Mouse (Mus musculus): ENCODE measurements around the gene Foxm1.

Gene Foxm1

DNA sequence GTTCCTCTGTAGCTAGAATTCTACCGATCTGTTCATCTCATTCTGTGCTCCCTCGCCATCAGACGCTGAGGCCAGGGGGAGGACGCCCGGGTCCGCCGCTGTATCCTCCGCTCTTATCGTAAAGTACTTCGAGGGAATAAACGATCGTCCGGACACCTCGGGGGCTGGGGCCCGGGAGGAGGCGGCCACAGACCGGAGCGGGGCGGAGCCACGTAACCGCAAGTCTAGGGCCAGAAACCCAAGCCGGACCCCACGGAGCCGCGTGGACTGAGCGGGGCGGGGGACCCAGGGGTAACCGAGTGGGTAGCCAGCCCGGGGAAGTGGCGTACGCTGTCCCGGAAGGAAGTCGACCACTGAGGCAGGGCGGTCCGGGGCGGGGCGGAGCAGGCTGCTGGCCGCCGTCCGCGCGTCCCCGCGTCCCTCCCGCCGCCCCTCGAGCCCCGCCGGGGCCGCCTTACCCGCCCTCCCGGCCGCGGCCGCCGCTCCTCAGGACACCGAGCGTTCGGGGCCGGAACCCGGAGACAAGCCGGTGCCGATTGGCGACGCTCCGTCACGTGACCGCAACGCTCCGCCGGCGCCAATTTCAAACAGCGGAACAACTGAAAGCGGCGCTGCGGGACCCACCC is at the start of gene Foxm1, which contains the start of gene Rhno1:
Gene Foxm1 (plus strand): TSS at position 587 of the 626 bp plus-strand sequence.
Gene Rhno1 (minus strand): TSS at position 531 of the 626 bp plus-strand sequence.
- DNase-seq (ENCODE audit: low read depth), result peak; percentile 80

DNA sequence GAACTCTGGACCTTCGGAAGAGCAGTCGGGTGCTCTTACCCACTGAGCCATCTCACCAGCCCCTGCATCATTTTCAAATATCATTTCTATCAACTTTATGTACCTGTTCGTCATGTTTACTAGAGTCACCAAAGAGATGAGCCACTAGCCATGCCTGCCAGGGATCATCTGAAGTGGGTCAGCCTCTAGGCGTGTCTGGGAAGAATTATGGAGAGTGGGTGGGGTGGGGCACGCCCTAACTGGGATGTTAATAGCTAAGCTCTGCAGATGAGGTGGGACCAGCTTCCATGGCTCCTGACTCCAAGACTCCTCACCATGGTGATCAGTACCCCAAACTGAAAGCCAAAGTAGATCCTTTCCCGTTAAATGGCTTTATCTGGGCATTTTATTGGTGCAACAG is 48.0 kb upstream of the Foxm1 start:
- DNase-seq (ENCODE audit: low read depth), result no peak

DNA sequence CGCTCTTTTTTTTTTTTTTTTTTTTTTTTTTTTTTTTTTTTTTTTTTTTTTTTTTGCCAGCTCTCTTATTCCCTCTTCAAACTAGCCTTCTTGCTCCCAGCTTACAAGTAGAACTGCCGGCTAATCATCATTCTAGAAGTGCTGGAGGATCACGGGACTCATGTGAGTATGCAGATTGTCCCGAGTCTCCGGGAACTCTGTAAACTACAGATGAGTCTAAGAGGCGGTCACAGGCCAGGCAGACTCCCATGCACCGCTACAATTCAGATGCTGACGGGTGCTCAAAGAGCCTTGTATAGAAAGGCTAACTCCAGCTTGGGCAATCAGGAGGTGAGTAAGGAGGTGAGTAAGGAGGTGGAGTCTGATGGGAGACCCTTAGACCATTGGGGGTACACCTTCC is 47.2 kb upstream of the Foxm1 start:
- DNase-seq (ENCODE audit: low read depth), result no peak

DNA sequence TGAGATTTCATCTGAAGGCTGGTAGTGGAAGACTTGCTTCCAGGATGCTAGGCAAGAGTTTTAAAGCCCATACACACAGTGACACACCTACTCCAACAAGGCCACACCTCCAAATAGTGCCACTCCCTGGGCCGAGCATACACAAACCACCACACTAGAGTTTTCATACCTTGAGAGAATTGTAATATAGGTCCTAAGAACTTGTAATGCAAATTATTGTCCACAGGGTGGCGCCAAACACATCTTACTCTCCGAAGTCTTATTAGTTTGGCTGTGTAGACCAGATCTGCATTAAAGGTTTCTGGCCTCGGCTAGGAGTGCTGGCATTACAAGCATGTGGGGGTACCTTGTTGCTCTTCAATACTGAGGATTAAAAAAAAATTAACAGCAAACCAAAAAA is 44.5 kb upstream of the Foxm1 start:
- peak; percentile 87 for DNase-seq (ENCODE audit: low read depth)

DNA sequence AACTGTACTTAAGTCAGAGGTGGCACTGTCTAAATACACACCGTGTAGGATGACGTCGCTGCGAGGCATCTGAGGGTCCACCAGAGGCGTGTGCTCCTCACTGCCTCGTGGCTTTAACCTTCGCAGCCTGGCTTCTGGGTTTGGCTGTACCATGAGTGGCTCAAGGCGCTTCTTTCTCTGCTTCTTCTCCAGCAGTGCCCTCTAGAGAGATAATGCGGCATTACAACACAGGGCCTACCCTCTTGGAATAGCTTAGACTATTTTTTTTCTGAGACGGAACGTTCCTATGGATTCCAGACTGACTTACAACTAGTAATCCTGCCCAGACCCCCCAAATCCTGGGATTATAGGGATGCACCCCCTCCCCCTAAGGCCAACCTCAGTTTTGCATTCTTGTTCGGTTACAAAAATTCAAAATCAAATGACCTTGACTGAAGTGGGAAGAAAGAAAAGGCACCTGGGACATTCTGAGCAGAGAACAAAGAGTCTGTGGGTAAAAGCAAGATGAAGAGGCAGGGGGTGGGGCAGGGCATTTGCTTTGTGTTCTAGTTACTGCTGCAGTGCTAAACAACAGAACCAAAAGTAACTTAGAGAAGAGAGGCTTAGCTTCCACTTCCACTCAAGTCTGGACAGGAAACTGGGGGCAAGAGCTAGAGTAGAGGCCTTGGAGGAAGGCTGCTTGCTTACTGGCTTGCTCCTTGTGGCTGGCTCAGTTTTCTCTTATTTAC is 28.2 kb upstream of the Foxm1 start:
- peak; percentile 83 for DNase-seq (ENCODE audit: low read depth)

DNA sequence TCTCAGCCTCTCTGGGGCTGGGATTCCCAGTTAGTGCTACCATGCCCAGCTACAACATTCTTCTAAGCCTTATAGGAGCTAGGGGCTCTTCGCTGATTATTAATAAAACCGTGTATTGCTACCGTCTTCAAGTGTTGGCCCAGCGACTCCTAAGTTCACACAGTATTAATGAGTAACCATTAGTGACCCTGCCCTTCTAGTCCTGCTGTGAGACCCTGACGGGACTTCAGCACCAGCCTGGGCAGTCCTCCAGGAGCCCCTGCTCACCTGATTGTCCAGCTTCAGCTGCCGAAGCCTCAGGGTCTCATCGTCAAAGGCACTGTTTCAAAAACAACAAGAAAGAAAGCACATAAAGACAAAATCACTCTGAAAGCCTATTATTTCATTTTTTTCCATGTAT is 25.3 kb upstream of the Foxm1 start:
- no peak for DNase-seq (ENCODE audit: low read depth)

DNA sequence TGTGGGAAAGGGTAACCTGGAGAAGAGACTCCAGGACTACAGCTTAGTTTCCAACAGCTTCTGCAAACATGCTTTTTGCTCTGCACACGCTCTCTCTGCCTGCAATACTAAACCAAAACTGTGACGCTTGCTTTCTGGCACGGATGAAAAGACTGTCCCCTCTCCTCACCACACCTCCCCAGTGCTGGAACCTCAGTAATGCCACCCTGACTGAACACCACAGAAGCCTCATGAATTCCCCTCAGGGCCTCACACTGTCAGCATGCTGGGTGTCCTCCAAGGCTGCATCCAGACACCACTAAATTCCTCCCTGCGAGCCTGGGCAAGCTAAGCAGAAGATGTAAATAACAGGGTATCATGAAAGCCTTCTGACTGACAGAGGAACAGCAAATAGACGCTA is 23.9 kb upstream of the Foxm1 start:
- DNase-seq (ENCODE audit: low read depth), result no peak

DNA sequence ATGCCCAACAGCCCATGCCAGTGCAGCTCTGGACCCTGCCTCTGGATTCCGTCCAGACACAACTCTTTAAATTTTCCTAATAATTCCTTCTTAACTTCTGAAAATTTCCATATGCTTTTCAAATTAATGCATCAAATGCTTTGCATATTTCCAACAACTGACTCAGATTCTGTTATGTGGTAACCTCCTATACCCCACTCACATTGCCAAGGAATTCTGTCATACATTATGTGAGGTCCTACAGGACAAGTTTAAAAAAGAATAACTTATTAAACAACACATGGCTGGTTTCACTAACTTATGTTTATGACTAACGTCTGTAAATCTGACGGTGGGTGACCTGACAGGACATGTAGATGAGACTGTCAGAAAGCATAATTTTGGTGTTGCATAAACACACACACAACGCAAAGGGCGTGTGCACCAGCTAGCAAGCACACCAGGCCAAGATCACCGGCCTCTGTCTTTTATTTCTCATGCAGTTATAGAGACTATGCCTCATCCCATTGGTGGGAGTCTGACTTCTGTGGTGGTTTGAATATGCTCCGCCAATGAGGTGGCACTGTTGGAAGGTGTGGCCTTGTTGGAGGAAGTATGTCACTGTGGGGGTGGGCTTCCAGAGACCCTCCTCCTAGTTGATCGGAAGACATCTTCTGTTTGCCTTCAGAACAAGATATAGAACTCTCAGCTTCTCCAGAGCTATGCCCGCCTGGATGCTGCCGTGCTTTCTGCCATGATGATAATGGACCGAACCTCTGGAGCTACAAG is 20.6 kb upstream of the Foxm1 start:
- no peak for DNase-seq (ENCODE audit: low read depth)

DNA sequence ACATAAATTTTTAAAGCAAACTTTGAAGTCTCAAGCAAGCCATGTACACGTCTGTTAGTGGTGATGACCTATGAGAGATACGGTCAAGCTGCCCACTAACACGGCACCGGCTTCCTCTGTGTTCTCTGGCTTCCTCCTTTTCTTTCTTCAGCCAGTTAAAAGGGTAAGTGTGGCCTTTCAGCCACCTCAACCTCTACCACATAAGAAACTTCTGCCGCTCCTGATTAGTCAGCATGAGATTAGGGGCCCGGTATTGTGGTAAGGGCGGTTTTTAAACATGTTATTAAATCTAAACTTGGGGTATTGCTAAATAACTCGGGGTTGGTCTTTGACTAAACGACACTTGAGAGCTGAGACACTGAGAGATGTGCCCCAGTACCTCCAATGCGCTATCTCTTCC is 17.1 kb upstream of the Foxm1 start:
- peak; percentile 99 for DNase-seq (ENCODE audit: low read depth)

DNA sequence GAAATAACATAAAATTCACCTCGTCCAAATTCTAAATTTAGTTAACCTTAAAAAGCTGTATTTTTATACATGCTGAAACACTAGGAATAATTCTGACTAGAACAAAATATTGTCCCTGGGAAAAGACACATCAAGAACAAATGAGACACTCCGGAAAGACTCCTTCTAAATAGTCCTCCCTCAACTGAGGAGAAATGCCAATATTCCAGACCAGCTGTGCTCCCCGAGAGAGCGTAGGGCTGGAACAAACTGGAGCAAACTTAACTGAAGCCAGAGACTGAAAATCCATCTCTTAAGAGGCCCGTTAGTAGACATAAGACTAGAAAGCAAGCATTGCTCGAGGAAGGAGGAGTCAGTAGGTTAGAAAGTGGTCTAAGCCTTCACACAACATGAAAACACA is 16.0 kb upstream of the Foxm1 start:
- no peak for DNase-seq (ENCODE audit: low read depth)

DNA sequence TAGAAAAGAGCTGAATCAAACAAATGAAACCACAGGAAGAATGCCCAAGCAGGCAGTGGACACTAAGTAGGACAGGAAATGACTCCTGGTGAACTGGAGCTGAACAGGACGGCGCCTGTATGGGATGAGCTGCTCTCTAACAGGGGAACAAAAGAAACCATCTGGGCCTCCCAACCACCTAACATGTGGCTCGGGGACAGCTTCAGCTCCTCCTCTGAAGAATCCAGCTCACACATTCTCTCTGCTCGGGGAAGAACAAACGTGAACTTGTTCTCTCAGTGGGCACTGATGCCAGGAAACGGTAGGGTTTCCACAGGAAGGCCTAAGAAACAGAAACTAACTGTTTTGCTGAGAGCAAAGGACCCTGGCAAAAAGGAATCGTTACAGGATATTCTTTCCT is 13.1 kb upstream of the Foxm1 start:
- peak; percentile 78 for DNase-seq (ENCODE audit: low read depth)

DNA sequence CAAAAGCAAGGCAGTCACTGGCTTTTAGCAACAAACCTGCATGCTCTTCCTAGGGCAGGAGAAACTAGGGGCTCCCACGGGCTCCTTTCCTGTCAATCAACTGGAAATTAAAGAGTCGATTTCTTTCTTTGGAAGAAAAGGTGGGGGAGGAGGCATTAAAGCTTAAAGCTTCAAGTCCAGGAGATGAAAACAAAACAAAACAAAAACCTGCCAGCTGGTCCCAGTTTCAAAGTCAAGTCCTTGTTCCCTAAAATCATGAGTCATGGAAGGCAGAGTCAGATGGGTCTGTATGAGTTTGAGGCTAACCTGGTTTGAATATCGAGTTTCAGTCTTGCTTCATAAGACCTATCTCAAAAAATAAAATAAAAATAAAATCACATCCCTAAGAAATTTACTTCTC is 8.6 kb upstream of the Foxm1 start:
- peak; percentile 71 for DNase-seq (ENCODE audit: low read depth)

DNA sequence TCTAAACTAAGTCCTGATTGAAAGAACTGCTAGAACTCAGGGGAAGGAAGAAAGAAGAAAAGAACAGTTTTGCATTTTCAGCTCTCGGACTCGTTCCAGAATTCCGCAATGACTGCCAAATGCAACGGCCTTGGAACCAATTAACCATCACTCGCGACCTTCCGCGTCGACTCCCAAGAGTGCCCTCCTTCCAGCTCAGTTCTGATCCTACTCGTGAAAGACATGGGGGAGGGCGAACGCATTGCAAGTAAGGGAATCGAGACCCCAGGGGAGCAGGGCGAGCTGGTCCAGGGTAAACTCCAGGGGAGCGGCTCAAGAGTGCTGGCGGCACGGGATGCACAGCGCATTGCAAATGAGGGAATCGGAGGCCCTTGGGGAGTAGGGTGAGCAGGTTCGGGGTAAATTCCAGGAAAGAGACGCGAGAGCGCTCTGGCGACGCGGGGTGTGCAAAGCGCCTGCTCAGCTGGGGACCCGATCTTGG is 7.5 kb upstream of the Foxm1 start:
- peak; percentile 44 for DNase-seq (ENCODE audit: low read depth)

DNA sequence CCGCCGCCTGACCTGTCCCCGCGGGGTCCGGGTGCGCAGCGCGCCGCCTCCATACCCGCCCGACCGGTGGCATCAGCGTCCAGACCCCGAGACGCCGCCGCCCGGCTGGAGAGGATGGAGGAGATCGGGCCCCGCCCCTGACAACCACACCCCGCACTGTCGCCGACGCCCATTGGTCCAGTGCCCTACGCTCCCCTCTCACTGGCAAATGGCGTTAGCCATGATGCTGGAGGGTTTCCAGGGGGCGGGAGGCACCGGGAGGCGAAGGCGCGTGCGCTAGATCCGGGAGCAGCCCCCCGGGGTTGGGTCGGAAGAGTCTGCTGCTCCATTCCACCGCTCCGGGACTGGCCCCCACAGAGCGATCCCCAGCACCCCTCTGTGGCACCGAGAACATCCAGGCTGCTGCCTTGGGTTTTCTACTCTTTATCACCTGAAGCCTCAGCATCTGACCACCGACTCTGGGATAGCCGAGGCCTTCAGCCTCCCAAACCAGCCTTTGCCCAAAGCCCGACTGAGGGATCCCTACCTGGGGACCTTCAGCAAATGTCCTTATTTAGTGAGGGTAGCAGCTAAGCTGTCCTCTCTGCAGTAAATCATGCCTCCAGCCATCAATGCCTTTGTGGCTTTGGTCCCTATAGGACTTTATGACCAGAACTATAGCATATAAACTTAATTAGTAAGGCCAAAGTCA is 6.9 kb upstream of the Foxm1 start, which contains the start of gene Tulp3:
Gene Tulp3 (minus strand): TSS at position 126 of the 691 bp plus-strand sequence.
- peak; percentile 85 for DNase-seq (ENCODE audit: low read depth)

DNA sequence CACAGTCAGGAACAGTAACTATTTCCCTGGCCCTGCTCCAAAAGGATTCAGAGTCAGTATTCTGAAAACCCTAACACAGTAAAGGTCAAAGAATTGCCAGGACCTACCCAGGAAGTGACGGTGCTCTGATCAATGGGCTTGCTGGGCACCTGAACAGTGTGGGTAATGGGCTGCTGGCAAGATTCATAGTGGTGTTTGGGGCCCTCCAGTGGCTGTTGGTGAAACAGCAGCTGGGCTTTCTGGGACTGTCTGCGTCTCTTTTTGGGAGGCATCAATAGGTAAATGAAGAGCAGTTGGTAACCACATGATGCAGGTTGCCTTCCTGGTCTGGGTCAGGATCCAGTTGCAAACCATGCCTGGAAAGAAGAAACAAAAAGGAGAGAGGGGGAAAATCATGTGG is 3.8 kb upstream of the Foxm1 start:
- DNase-seq (ENCODE audit: low read depth), result peak; percentile 58

DNA sequence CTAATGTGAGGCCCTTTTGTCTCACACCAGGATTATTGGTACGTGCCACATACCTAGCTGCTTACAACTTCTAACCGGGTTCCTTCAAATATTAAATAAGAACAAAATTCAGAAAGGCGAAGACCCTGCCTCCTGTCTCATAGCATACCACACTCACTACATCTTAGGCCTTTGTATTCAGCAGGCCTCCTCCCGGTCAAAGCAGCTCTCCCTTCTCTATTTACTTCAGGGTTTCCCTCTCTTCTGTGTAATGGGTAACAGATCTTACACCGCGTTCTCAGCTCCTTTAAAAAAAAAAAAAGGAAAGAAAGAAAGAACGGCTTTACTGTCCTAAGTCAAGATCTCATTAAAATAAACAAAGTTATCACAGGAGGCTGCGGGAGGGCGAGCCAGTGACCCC is 866 bp upstream of the Foxm1 start:
- DNase-seq (ENCODE audit: low read depth), result no peak

DNA sequence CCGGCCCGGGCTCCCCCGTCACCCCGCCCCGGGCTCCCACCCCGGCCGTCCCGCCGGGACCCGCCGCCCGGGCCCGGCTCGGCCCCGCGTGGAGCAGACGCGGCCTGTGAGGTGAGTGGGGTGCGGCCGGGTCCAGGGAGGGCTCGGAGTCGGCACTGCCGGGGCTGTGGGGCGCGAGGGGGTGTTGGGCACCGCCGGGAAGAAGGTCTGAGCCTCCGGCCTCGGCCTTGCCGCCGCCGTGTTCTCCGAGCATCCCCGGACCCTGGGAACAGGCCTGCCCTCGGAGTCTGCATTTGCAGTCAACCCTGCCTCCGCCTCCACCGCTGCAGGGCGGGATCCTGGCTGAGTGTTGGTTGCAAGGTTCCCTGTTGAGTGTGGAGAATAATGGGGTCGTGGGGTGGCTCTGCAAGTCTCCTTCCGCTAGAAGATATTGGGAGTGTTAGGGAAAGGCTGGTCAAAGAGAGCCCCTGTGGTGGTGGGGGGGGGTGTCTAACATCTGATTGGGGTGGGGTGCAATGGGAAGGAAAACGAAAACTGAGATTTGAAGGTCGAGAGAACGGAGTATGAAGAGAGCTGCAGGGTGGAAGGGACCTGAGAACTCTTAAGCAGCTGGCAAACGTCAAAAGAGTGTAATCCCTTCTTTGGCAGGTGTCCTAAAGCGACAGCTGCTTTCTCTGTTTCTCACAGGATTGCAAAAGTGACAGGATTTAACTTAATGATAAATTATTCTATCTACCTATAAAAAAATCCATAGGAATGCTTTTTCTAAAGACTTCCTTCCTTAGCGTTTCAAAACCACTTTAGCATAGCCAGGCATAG is 449 bp downstream of the Foxm1 start:
- DNase-seq (ENCODE audit: low read depth), result peak; percentile 48

DNA sequence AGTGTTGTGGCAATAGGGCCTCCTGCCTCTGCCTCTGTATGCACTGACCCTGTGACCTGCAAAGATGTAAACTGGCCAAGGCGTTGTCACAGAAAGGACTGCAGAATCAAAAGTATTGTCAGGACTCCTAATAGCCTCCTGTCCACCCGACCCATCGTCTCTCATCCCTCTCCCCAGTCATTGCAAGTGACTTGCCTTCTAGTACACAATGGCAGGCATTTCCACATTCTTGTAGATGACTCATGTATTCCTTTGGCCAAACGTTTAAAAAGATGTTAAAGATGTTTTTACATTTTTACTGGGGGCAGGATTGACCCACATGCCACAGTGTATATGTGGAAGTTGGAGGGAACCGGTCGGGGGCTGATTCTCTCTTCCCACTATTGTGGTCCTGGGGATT is 2.0 kb downstream of the Foxm1 start:
- DNase-seq (ENCODE audit: low read depth), result peak; percentile 81

DNA sequence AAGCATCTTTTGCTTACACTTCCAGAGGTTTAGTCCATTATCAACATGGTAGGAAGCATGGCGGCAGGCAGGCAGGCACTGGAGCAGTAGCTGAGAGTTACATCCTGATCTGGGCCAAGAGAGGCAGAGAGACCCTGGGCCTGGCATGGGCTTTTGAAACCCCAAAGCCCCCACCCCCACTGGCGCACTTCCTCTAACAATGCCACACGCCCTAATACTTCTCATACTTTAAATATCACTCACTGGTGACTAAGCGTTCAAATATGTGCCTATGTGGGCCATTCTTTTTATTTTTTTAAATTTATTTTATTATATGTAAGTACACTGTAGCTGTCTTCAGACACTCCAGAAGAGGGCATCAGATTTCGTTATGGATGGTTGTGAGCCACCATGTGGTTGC is 3.7 kb downstream of the Foxm1 start:
- DNase-seq (ENCODE audit: low read depth), result no peak

DNA sequence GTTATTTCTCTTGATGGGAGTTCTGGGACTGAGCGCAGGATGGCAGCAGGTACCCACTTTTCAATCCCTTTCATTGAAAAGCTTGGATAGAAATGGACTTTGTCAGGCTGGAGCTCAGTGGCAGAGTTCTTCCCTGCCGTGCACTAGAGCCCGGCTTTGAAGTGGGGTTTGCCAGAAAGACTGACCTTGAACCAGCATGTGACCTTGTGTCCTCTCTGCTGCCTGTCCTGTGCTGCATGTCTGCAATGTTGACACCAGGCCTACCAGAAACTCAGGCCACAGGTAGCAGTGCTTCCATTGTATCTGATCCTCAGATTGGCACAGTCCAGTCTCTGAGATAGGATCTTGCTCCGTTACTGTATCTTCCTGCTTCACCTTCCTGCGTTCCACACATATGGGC is 7.3 kb downstream of the Foxm1 start:
- DNase-seq (ENCODE audit: low read depth), result no peak

DNA sequence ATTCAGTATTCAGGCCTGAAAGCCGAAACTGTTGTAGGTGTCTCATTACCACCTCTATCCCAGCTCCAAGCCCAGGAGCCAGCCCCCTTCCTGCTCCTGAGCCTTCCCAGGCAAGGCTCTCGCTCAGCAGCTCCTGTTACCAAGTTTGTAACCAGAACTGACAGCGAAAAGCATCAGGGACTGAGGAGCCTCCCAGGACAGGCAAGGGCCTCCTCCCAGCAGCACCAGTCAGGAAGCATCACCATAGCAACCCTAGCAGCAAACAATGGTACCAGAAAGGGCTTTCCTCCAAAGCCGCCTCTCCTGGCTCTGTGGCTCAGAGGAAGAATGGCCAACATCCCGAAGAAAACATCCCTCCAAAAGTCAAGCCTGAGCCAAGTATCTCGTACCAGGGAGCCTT is 12.4 kb downstream of the Foxm1 start, which contains the start of the genes Tex52 and Gm44596:
Gene Tex52 (plus strand): TSS at position 265 of the 400 bp plus-strand sequence.
Gene Gm44596 (plus strand): TSS at position 312 of the 400 bp plus-strand sequence.
- DNase-seq (ENCODE audit: low read depth), result no peak
